Mouse (Mus musculus) embryonic facial prominence, embryonic 11.5 days (tissue): Measurements from ENCODE around the gene Dennd4a. TPM values are rescaled to one million over a fixed set of nuclear protein-coding genes. Genes with fewer than 3 reads are reported as not detected.

Experiments used
- ATAC-seq: fragments of 200-750 bp; cut with Nextera tagmentation; replicated peaks from 2 replicates; pipeline ENCODE4 v1.8.0; 2017; ENCODE audit warnings: low read depth; ENCODE audit not compliant: insufficient number of reproducible peaks, low FRiP score, low TSS enrichment
- DNase-seq: peaks from one replicate; pipeline ENCODE4 v3.0.0-alpha.2; 2015; ENCODE audit warnings: low spot score
- H3K27ac ChIP-seq: fragments of 300-500 bp; sonication (generic); replicated peaks from 2 replicates; pipeline ENCODE4 v1.5.1; 2014; ENCODE audit warnings: mild to moderate bottlenecking, low read depth, low read length, control low read depth
- H3K27me3 ChIP-seq: fragments of 300-500 bp; sonication (generic); 2 replicates; pipeline ENCODE4 v1.6.1; 2014; ENCODE audit warnings: mild to moderate bottlenecking, low read length, moderate library complexity, mixed read lengths; ENCODE audit not compliant: control insufficient read depth, insufficient read depth
- H3K36me3 ChIP-seq: fragments of 300-500 bp; sonication (generic); replicated peaks from 2 replicates; pipeline ENCODE4 v1.6.1; 2014; ENCODE audit warnings: low read depth, mild to moderate bottlenecking, low read length, moderate library complexity, mixed read lengths; ENCODE audit not compliant: control insufficient read depth, insufficient read depth
- H3K4me1 ChIP-seq: fragments of 300-500 bp; sonication (generic); 2 replicates; pipeline ENCODE4 v1.6.1; 2014; ENCODE audit warnings: low read length, mixed read lengths; ENCODE audit not compliant: control insufficient read depth, insufficient read depth
- H3K4me2 ChIP-seq: fragments of 300-500 bp; sonication (generic); 2 replicates; pipeline ENCODE4 v1.6.1; 2014; ENCODE audit warnings: low read depth, mild to moderate bottlenecking, control low read depth, low read length, moderate library complexity
- H3K4me3 ChIP-seq: fragments of 300-500 bp; sonication (generic); 2 replicates; pipeline ENCODE4 v1.5.1; 2014; ENCODE audit warnings: low read depth, low read length, control low read depth
- H3K9ac ChIP-seq: fragments of 300-500 bp; sonication (generic); replicated peaks from 2 replicates; pipeline ENCODE4 v1.6.1; 2014; ENCODE audit warnings: mild to moderate bottlenecking, control low read depth, low read length
- H3K9me3 ChIP-seq: fragments of 300-500 bp; sonication (generic); replicated peaks from 2 replicates; pipeline ENCODE4 v1.6.1; 2016; ENCODE audit warnings: mild to moderate bottlenecking, low read length, inconsistent platforms, mixed read lengths; ENCODE audit not compliant: control insufficient read depth
- WGBS: fragments of 180-500 bp; shearing (Covaris S2); extraction: QIAGEN DNeasy Blood & Tissue Kit; methylation state at CpG from one replicate; pipeline ENCODE4 v1.1.7; 2014; 5-methylcytosine and 5-hydroxymethylcytosine counted together
- polyA plus RNA-seq: library from polyadenylated mRNA; unstranded; fragments of >200 nt; fragmentation: Nextera tagmentation; extraction: Ambion mirVana; gene quantifications from 2 replicates; pipeline ENCODE4 v1.2.1, GENCODE M21; 2014

Gene Dennd4a
- polyA plus RNA-seq, 1 experiment from 2014 or later: 5.6 TPM

GRCm38 (mm10) chr9:64822235-64822634 is 11.1 kb downstream of the Dennd4a start:
- Histone ChIP-seq H3K27me3 (no peaks in the 10 kb centered on the region), H3K36me3 (no peaks in the 10 kb centered on the region), H3K4me3 (no peak overlapping the region), H3K9me3 (no peaks in the 10 kb centered on the region), H3K4me2 (no peak overlapping the region), H3K27ac (no peak overlapping the region), H3K4me1 (no peaks in the 10 kb centered on the region), H3K9ac (no peak overlapping the region)
- no peak for DNase-seq
- no peak for ATAC-seq
- 86% methylated on average over 7 of the region's 7 CpGs for WGBS

- Histone ChIP-seq H3K9me3 (no peaks in the 10 kb centered on the region), H3K27me3 (no peaks in the 10 kb centered on the region), H3K9ac (no peak overlapping the region), H3K36me3 (no peaks in the 10 kb centered on the region), H3K4me2 (no peak overlapping the region), H3K27ac (no peak overlapping the region), H3K4me3 (no peak overlapping the region), H3K4me1 (no peaks in the 10 kb centered on the region)
- DNase-seq (no peak), ATAC-seq (no peak)
- 84% methylated on average over 5 of the region's 5 CpGs for WGBS
Observed at GRCm38 (mm10) chr9:64824389-64825008, 13.4 kb downstream of the Dennd4a start.

GRCm38 (mm10) chr9:64830092-64830618 is 19.0 kb downstream of the Dennd4a start:
- ATAC-seq (no peak), DNase-seq (peak; percentile 12)
- no peaks in the 10 kb centered on the region for H3K4me1 ChIP-seq
- H3K9ac ChIP-seq: no peak overlapping the region
- no peak overlapping the region for H3K4me3 ChIP-seq
- H3K27me3 ChIP-seq: no peaks in the 10 kb centered on the region
- 36% methylated on average over 6 of the region's 6 CpGs for WGBS
- H3K27ac ChIP-seq: no peak overlapping the region
- H3K9me3 ChIP-seq: no peaks in the 10 kb centered on the region
- H3K36me3 ChIP-seq: no peaks in the 10 kb centered on the region
- H3K4me2 ChIP-seq: no peak overlapping the region

GRCm38 (mm10) chr9:64830641-64831040 is 19.5 kb downstream of the Dennd4a start:
- ATAC-seq: no peak
- 81% methylated on average over 7 of the region's 7 CpGs for WGBS
- H3K9ac ChIP-seq: no peak overlapping the region

GRCm38 (mm10) chr9:64831760-64832159 is 20.6 kb downstream of the Dennd4a start:
- Histone ChIP-seq H3K36me3 (no peaks in the 10 kb centered on the region), H3K27me3 (no peaks in the 10 kb centered on the region), H3K4me3 (no peak overlapping the region), H3K27ac (no peak overlapping the region), H3K9me3 (no peaks in the 10 kb centered on the region), H3K4me2 (no peak overlapping the region), H3K9ac (no peak overlapping the region), H3K4me1 (no peaks in the 10 kb centered on the region)
- ATAC-seq: no peak
- DNase-seq: no peak
- 88% methylated on average over 2 of the region's 2 CpGs for WGBS

More at GRCm38 (mm10) chr9:64830641-64831040, 19.5 kb downstream of the Dennd4a start:
- no peak overlapping the region for H3K27ac ChIP-seq
- H3K36me3 ChIP-seq: no peaks in the 10 kb centered on the region
- no peaks in the 10 kb centered on the region for H3K9me3 ChIP-seq
- no peaks in the 10 kb centered on the region for H3K4me1 ChIP-seq
- no peak for DNase-seq
- no peak overlapping the region for H3K4me2 ChIP-seq
- no peak overlapping the region for H3K4me3 ChIP-seq
- H3K27me3 ChIP-seq: no peaks in the 10 kb centered on the region

GRCm38 (mm10) chr9:64834418-64834817 is 23.3 kb downstream of the Dennd4a start:
- Histone ChIP-seq H3K4me2 (no peak overlapping the region), H3K36me3 (no peaks in the 10 kb centered on the region), H3K9me3 (no peaks in the 10 kb centered on the region), H3K4me3 (no peak overlapping the region), H3K27ac (no peak overlapping the region), H3K9ac (no peak overlapping the region), H3K27me3 (no peaks in the 10 kb centered on the region), H3K4me1 (no peaks in the 10 kb centered on the region)
- ATAC-seq: no peak
- DNase-seq: no peak
- 91% methylated on average over 3 of the region's 3 CpGs for WGBS

GRCm38 (mm10) chr9:64845355-64845754 is 34.2 kb downstream of the Dennd4a start:
- WGBS: 84% methylated on average over 4 of the region's 4 CpGs
- Histone ChIP-seq H3K9me3 (no peaks in the 10 kb centered on the region), H3K4me2 (no peak overlapping the region), H3K27me3 (no peaks in the 10 kb centered on the region), H3K4me3 (no peak overlapping the region), H3K9ac (no peak overlapping the region), H3K27ac (no peak overlapping the region), H3K4me1 (no peaks in the 10 kb centered on the region), H3K36me3 (no peaks in the 10 kb centered on the region)
- ATAC-seq (no peak), DNase-seq (no peak)

GRCm38 (mm10) chr9:64849548-64849947 is 38.4 kb downstream of the Dennd4a start:
- Histone ChIP-seq H3K27me3 (no peaks in the 10 kb centered on the region), H3K4me3 (no peak overlapping the region), H3K9ac (no peak overlapping the region), H3K4me2 (no peak overlapping the region), H3K27ac (no peak overlapping the region), H3K36me3 (no peaks in the 10 kb centered on the region), H3K9me3 (no peaks in the 10 kb centered on the region), H3K4me1 (no peaks in the 10 kb centered on the region)
- DNase-seq (no peak), ATAC-seq (no peak)
- WGBS: 85% methylated on average over 1 of the region's 1 CpGs
